ENCODE assay signal across 28 mouse cellular contexts in the genomic region with DNA sequence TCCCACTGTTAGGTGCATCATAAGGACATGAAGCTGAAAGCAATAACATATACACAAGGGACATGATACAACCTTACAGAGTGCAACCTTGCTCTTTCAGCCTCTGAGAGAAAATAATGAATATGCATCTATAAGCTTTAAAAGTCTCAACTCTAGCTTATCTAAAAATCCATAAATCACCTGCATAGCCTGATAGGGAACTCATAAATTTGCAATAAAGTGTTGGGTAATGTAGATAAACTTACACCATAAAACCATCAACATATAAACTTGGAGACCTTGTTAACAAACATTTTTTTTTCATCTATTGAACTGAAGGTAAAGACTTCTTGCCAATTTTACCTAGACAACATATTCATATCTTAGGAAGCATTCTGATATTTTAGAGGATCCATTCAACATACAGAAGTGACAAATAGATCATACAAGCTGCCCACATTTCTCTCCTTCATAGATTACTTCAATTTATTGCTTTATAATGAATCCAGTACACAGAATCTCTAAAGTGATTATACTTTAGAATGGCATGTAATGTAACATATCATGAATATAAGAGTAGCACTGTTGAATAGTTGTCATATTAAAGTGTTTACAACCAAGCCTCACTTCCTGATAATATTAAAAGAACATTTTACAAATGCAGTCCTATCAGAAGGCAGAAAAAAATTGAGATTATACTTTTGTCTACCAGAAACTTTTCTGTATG.
"Had no signal": no experiment of that assay in that cellular context is flagged by ENCODE, and none has a peak within 500 bp of the region (broad histone marks: within the 10 kb centered on the region; RNA-seq: fewer than 3 reads in every experiment).

No protein-coding gene starts in this region.

- H3K4me2 ChIP-seq: embryonic facial prominence, embryonic 12.5 days; embryonic facial prominence, embryonic 13.5 days; embryonic facial prominence, embryonic 15.5 days; forebrain, embryonic 12.5 days; forebrain, embryonic 13.5 days; forebrain, embryonic 15.5 days had no signal

- H3K9ac ChIP-seq: embryonic facial prominence, embryonic 12.5 days; embryonic facial prominence, embryonic 13.5 days; embryonic facial prominence, embryonic 15.5 days; forebrain, embryonic 12.5 days; forebrain, embryonic 13.5 days; forebrain, embryonic 15.5 days; forebrain, postnatal 0 days had no signal

- H3K36me3 ChIP-seq: embryonic facial prominence, embryonic 10.5 days; embryonic facial prominence, embryonic 12.5 days; embryonic facial prominence, embryonic 13.5 days; embryonic facial prominence, embryonic 15.5 days; forebrain, embryonic 10.5 days; forebrain, embryonic 12.5 days; forebrain, embryonic 15.5 days had no signal

- H3K27ac ChIP-seq: embryonic facial prominence, embryonic 10.5 days; embryonic facial prominence, embryonic 12.5 days; embryonic facial prominence, embryonic 13.5 days; embryonic facial prominence, embryonic 15.5 days; forebrain, embryonic 10.5 days; forebrain, embryonic 12.5 days; forebrain, embryonic 13.5 days; forebrain, embryonic 15.5 days; gastrocnemius, adult 2 months; heart, adult 2 months had no signal

- ATAC-seq: forebrain, embryonic 13.5 days; forebrain, embryonic 14.5 days; forebrain, embryonic 15.5 days; forebrain, embryonic 16.5 days; forebrain, postnatal 0 days had no signal

- DNase-seq: cerebellum, adult 18-20 months; cerebellum, adult 2 months; cerebellum, adult 8-10 months; cerebellum, adult 9-10 months; cerebellum, postnatal 10 days; cerebellum, postnatal 14 days; cerebellum, postnatal 25 days; cerebellum, postnatal 36 days; embryo, embryonic 11 days; forebrain, postnatal 0 days; gastrocnemius, adult 2 months; gastrocnemius, postnatal 10 days; gastrocnemius, postnatal 14 days; gastrocnemius, postnatal 36 days; heart, adult 11 months; heart, adult 18-20 months; heart, adult 2 months had no signal

- H3K9me3 ChIP-seq: embryonic facial prominence, embryonic 10.5 days; embryonic facial prominence, embryonic 12.5 days; embryonic facial prominence, embryonic 13.5 days; embryonic facial prominence, embryonic 15.5 days; forebrain, embryonic 10.5 days; forebrain, embryonic 12.5 days; forebrain, embryonic 13.5 days; forebrain, embryonic 15.5 days had no signal

- H3K4me1 ChIP-seq: embryonic facial prominence, embryonic 10.5 days; embryonic facial prominence, embryonic 12.5 days; embryonic facial prominence, embryonic 13.5 days; embryonic facial prominence, embryonic 15.5 days; forebrain, embryonic 10.5 days; forebrain, embryonic 12.5 days; forebrain, embryonic 13.5 days; forebrain, embryonic 15.5 days had no signal

- H3K27me3 ChIP-seq: embryonic facial prominence, embryonic 12.5 days; embryonic facial prominence, embryonic 13.5 days; embryonic facial prominence, embryonic 15.5 days; forebrain, embryonic 12.5 days; forebrain, embryonic 13.5 days; forebrain, embryonic 15.5 days had no signal

- H3K4me3 ChIP-seq: embryonic facial prominence, embryonic 10.5 days; embryonic facial prominence, embryonic 12.5 days; embryonic facial prominence, embryonic 13.5 days; embryonic facial prominence, embryonic 15.5 days; erythroblast, embryonic 14.5 days; forebrain, embryonic 10.5 days; forebrain, embryonic 12.5 days; forebrain, embryonic 13.5 days; forebrain, embryonic 15.5 days; gastrocnemius, adult 2 months; heart, adult 2 months had no signal
